Mouse (Mus musculus) neutrophil, adult 5-6 weeks (primary cell): ENCODE results near the gene Tmem219. TPM values are rescaled to one million over a fixed set of nuclear protein-coding genes. Genes with fewer than 3 reads are reported as not detected.

Source experiments
- total RNA-seq: library from RNA; stranded (forward); fragments of 200-1000 nt; gene quantifications from 2 replicates; pipeline ENCODE4 v1.2.3, GENCODE M21; 2017

The Tmem219 gene
- total RNA-seq, 1 experiment from 2014 or later = 32.6 TPM

Other genes starting within 250 kb of the Tmem219 start
- 0.93 and 1.1 TPM in 2 replicates for gene Sult1a1, start 246.5 kb downstream of the Tmem219 start, total RNA-seq
- gene Bola2, start 227.5 kb downstream of the Tmem219 start, total RNA-seq = 27.4 and 28.0 TPM in 2 replicates
- 3.3 and 4.2 TPM in 2 replicates for gene Slx1b, start 227.1 kb downstream of the Tmem219 start, total RNA-seq
- gene Coro1a, start 215.1 kb downstream of the Tmem219 start, total RNA-seq = 1,403 and 1,487 TPM in 2 replicates
- 48.8 and 51.2 TPM in 2 replicates for gene Mapk3, start 163.3 kb downstream of the Tmem219 start, total RNA-seq
- gene Gdpd3, start 156.6 kb downstream of the Tmem219 start, total RNA-seq = 25.8 and 26.5 TPM in 2 replicates
- 367 and 379 TPM in 2 replicates for gene Ypel3, start 146.0 kb downstream of the Tmem219 start, total RNA-seq
- gene Tbx6, start 141.4 kb downstream of the Tmem219 start, total RNA-seq = 14.4 and 19.8 TPM in 2 replicates
- gene Ppp4c, start 130.4 kb downstream of the Tmem219 start, total RNA-seq = 210 and 221 TPM in 2 replicates
- not detected in 2 replicates for gene Fam57b, start 125.2 kb downstream of the Tmem219 start, total RNA-seq
- not detected in 2 replicates for gene 4930451I11Rik, start 91.3 kb downstream of the Tmem219 start, total RNA-seq
- not detected in 2 replicates for gene Doc2a, start 75.5 kb downstream of the Tmem219 start, total RNA-seq
- gene Hirip3, start 60.9 kb downstream of the Tmem219 start, total RNA-seq = 37.7 and 46.2 TPM in 2 replicates
- gene Ino80e, start 60.5 kb downstream of the Tmem219 start, total RNA-seq = 44.6 and 46.8 TPM in 2 replicates
- gene Taok2, start 38.2 kb downstream of the Tmem219 start, total RNA-seq = 73.7 and 93.1 TPM in 2 replicates
- 29.1 and 32.8 TPM in 2 replicates for gene Kctd13, start 6.0 kb upstream of the Tmem219 start, total RNA-seq
- not detected in 2 replicates for gene Asphd1, start 26.7 kb upstream of the Tmem219 start, total RNA-seq
- gene Sez6l2, start 27.6 kb upstream of the Tmem219 start, total RNA-seq = 1.7 and 2.9 TPM in 2 replicates
- gene Cdipt, start 53.0 kb upstream of the Tmem219 start, total RNA-seq = 59.1 and 66.1 TPM in 2 replicates
- 2.2 and 2.3 TPM in 2 replicates for gene Cdiptos, start 53.2 kb upstream of the Tmem219 start, total RNA-seq
- 106 and 110 TPM in 2 replicates for gene Mvp, start 91.7 kb upstream of the Tmem219 start, total RNA-seq
- gene Pagr1b, start 93.6 kb upstream of the Tmem219 start, total RNA-seq = 8.4 and 32.4 TPM in 2 replicates
- 33.3 and 49.8 TPM in 2 replicates for gene Pagr1a, start 94.4 kb upstream of the Tmem219 start, total RNA-seq
- gene Gm42742, start 98.2 kb upstream of the Tmem219 start, total RNA-seq = 22.7 and 34.7 TPM in 2 replicates
- 2.6 TPM in 1 of 2 replicates, not detected in the other for gene Prrt2, start 98.3 kb upstream of the Tmem219 start, total RNA-seq
- 49.3 and 57.7 TPM in 2 replicates for gene Maz, start 104.1 kb upstream of the Tmem219 start, total RNA-seq
- 1.4 and 2.1 TPM in 2 replicates for gene Kif22, start 119.6 kb upstream of the Tmem219 start, total RNA-seq
- gene Zg16, start 164.4 kb upstream of the Tmem219 start, total RNA-seq = 2.1 TPM in 1 of 2 replicates, not detected in the other
- 156 and 166 TPM in 2 replicates for gene AI467606, start 168.4 kb upstream of the Tmem219 start, total RNA-seq
- gene Qprt, start 199.3 kb upstream of the Tmem219 start, total RNA-seq = 1.4 and 3.8 TPM in 2 replicates
- 66.1 and 71.7 TPM in 2 replicates for gene Spn, start 214.9 kb upstream of the Tmem219 start, total RNA-seq